Mouse (Mus musculus) lung, postnatal 0 days (tissue): ENCODE measurements around the gene Mllt10.

ENCODE experiments used
- CTCF ChIP-seq: IDR thresholded peaks from 2 replicates; pipeline ENCODE4 v1.5.1; 2016; ENCODE audit warnings: antibody characterized with exemption, mild to moderate bottlenecking
- EP300 ChIP-seq: IDR thresholded peaks from 2 replicates; pipeline ENCODE4 v1.6.1; 2016; ENCODE audit warnings: antibody characterized with exemption, mild to moderate bottlenecking, control low read depth

- TF ChIP-seq CTCF, result no peak
- no peak for TF ChIP-seq EP300
Observed at GRCm38 (mm10) chr2:18195285-18195684, 140.2 kb downstream of the Mllt10 start.
